Comparison of ENCODE assay signal across 10 mouse cellular contexts in the genomic region with DNA sequence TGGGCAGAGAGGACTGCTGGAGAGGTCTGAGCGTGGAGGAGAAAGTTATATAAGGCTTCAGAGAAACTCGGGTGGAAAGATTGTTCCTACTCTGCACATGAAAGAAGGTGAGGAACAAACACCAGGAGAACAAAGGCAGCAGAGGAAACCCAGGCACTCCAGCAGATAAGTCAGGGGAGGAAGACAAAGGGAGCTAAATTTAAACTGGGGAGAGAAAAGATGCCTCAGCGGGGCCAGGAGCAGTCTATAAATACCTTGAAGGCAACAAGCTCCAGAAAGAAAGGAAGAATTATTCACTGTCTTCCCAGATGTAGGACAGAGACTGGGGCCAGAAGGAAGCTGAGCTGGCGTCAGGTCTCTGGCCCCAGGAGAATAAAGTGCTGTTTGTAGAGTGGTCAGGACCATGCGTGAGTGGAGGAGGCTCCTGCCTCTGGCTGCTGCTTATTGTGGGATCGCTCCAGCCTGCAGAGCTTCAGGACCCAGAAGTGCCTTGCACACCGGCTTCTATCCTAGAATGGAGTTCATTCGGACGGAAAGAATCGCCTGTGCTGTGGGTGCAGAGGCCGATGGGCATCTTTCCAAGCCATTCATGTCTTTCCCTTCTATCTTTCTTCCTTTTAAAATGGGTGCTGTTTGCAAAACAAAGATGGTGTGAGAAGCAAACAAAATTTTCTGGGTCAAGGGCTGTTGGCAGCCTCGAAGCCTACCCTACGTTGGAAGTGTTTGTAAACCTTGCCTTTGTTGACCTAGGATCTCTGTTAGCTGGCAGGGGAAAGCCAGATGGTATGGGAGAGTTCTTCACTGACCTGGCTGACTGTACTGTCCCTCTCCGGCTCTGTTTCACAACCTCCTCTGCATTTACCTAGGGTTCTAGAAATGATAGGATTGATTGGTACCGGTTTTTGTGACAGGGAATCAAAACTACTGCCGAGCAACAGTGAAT. TPM values are rescaled to one million over a fixed set of nuclear protein-coding genes. Genes with fewer than 3 reads are reported as not detected.
A peak's percentile ranks its signal among the peaks of the same experiment; 100 is the strongest.
DNase-seq lines count a peak whose midpoint lies in the region; ATAC-seq and TF ChIP-seq lines count a peak whose summit lies in the region.
"Had no signal": no experiment of that assay in that cellular context is flagged by ENCODE, and none has a peak within 500 bp of the region (broad histone marks: within the 10 kb centered on the region; RNA-seq: fewer than 3 reads in every experiment).

No protein-coding gene starts in this region.

- no peak overlapping the region for H3K4me3 ChIP-seq in forebrain, postnatal 0 days (ENCODE audit: low read depth, low read length)
- H3K4me3 ChIP-seq in forebrain, embryonic 16.5 days (replicated peaks; ENCODE audit: low read length): no peak overlapping the region
- peak overlapping the region; percentile 15; the same call in 1 of the 2 replicates for H3K4me3 ChIP-seq in heart, embryonic 15.5 days
- peak overlapping the region; percentile 14 for H3K4me3 ChIP-seq in left cerebral cortex, adult 2 months
- H3K4me3 ChIP-seq: embryonic facial prominence, embryonic 12.5 days; liver, embryonic 13.5 days had no signal

- no peak for TF ChIP-seq CTCF in forebrain, postnatal 0 days (IDR thresholded peaks at IDR 0.05; ENCODE audit: low read depth)
- no peak for TF ChIP-seq CTCF in left cerebral cortex, adult 2 months (IDR thresholded peaks at IDR 0.05)

- no peaks in the 10 kb centered on the region for H3K9me3 ChIP-seq in forebrain, postnatal 0 days (ENCODE audit: low read length)
- H3K9me3 ChIP-seq in forebrain, embryonic 16.5 days (ENCODE audit: control insufficient read depth, low read length): no peaks in the 10 kb centered on the region
- no peaks in the 10 kb centered on the region for H3K9me3 ChIP-seq in heart, embryonic 15.5 days (replicated peaks)
- H3K9me3 ChIP-seq: embryonic facial prominence, embryonic 12.5 days; liver, embryonic 13.5 days had no signal

- H3K9ac ChIP-seq in forebrain, postnatal 0 days: no peak overlapping the region
- no peak overlapping the region for H3K9ac ChIP-seq in forebrain, embryonic 16.5 days (replicated peaks; ENCODE audit: low read depth, low read length)
- H3K9ac ChIP-seq in heart, embryonic 15.5 days: no peak overlapping the region
- H3K9ac ChIP-seq: embryonic facial prominence, embryonic 12.5 days; liver, embryonic 13.5 days had no signal

- no peaks in the 10 kb centered on the region for H3K27me3 ChIP-seq in forebrain, postnatal 0 days (ENCODE audit: insufficient read depth, low read length)
- H3K27me3 ChIP-seq in forebrain, embryonic 16.5 days (replicated peaks; ENCODE audit: control insufficient read depth, insufficient read depth, low read length): no peaks in the 10 kb centered on the region
- H3K27me3 ChIP-seq in heart, embryonic 15.5 days: no peaks in the 10 kb centered on the region
- H3K27me3 ChIP-seq: embryonic facial prominence, embryonic 12.5 days; liver, embryonic 13.5 days had no signal

- intact Hi-C loops in left cerebral cortex, adult 2 months (cut with DNase I): loop anchor here (2.0 kb wide), 1 partner anchor 32 kb away; no protein-coding TSS in a partner anchor

- DNase-seq in forebrain, postnatal 0 days: no peak
- DNase-seq in adrenal gland, postnatal 36 days: peak; percentile 25 to 28
- DNase-seq in left cerebral cortex, adult 2 months (ENCODE audit: extremely low spot score in 1 of 2, low spot score in 2 of 2): peak in 1 of 2 experiments; percentile 27
- no peak for DNase-seq in thymus, postnatal 0 days (ENCODE audit: low spot score)
- no peak for DNase-seq in cerebellum, adult 9-10 months
- no peak for DNase-seq in thymus, postnatal 10 days (ENCODE audit: low spot score in 2 of 2)
- DNase-seq: liver, embryonic 13.5 days had no signal

- no peaks in the 10 kb centered on the region for H3K4me1 ChIP-seq in forebrain, postnatal 0 days (ENCODE audit: insufficient read depth)
- peaks cover 6% of the 10 kb centered on the region; the same call in 1 of the 2 replicates for H3K4me1 ChIP-seq in forebrain, embryonic 16.5 days (replicated peaks; ENCODE audit: control insufficient read depth, insufficient read depth, low read length)
- H3K4me1 ChIP-seq in heart, embryonic 15.5 days (replicated peaks): peaks cover 19% of the 10 kb centered on the region
- H3K4me1 ChIP-seq: embryonic facial prominence, embryonic 12.5 days; liver, embryonic 13.5 days had no signal

- no peak overlapping the region; the same call in 1 of the 2 replicates for H3K4me2 ChIP-seq in forebrain, postnatal 0 days (ENCODE audit: low read depth)
- H3K4me2 ChIP-seq in forebrain, embryonic 16.5 days (ENCODE audit: low read length): no peak overlapping the region
- H3K4me2 ChIP-seq in heart, embryonic 15.5 days: peak overlapping the region; percentile 52
- H3K4me2 ChIP-seq: embryonic facial prominence, embryonic 12.5 days; liver, embryonic 13.5 days had no signal

- ATAC-seq in forebrain, postnatal 0 days: peak; percentile 44; the same call in 1 of the 2 replicates
- no peak for ATAC-seq in forebrain, embryonic 16.5 days
- 0 out of 2 replicates have a peak, but pooled peaks have one; percentile 64 for ATAC-seq in heart, embryonic 15.5 days (replicated peaks; ENCODE audit: insufficient number of reproducible peaks, insufficient read depth, low FRiP score, low read depth)

- H3K27ac ChIP-seq in forebrain, postnatal 0 days (ENCODE audit: low read depth, low read length): no peak overlapping the region
- H3K27ac ChIP-seq in forebrain, embryonic 16.5 days (ENCODE audit: low read length): no peak overlapping the region
- peak overlapping the region; percentile 52 for H3K27ac ChIP-seq in heart, embryonic 15.5 days
- peak overlapping the region; percentile 80 for H3K27ac ChIP-seq in left cerebral cortex, adult 2 months
- H3K27ac ChIP-seq: embryonic facial prominence, embryonic 12.5 days; liver, embryonic 13.5 days had no signal

- H3K36me3 ChIP-seq in forebrain, postnatal 0 days (ENCODE audit: insufficient read depth): no peaks in the 10 kb centered on the region
- H3K36me3 ChIP-seq in forebrain, embryonic 16.5 days (ENCODE audit: control insufficient read depth, insufficient read depth): no peaks in the 10 kb centered on the region
- H3K36me3 ChIP-seq in heart, embryonic 15.5 days: no peaks in the 10 kb centered on the region
- H3K36me3 ChIP-seq: embryonic facial prominence, embryonic 12.5 days; liver, embryonic 13.5 days had no signal

- 26% methylated on average over 16 of the region's 16 CpGs for WGBS in forebrain, postnatal 0 days
- WGBS in forebrain, embryonic 16.5 days: 33% methylated on average over 16 of the region's 16 CpGs
- WGBS in heart, embryonic 15.5 days: 32% methylated on average over 16 of the region's 16 CpGs

RNA-seq across cellular contexts. Expression of gene Lrrc55, which starts 55.6 kb away (rescaled TPM):
- total RNA-seq in forebrain, postnatal 0 days (2014; rRNA removed): 31.5 and 36.7 TPM in 2 replicates
- polyA plus RNA-seq in forebrain, postnatal 0 days (2015; fragmentation: Nextera tagmentation; extraction: Ambion mirVana): 11.2 and 14.6 TPM in 2 replicates
- polyA plus RNA-seq in forebrain, embryonic 16.5 days (2015; fragmentation: Nextera tagmentation; extraction: Ambion mirVana): 12.3 and 14.9 TPM in 2 replicates
- 10 to 100 TPM; 13.8 to 24.4 TPM for total RNA-seq in adrenal gland, postnatal 36 days (2021)
- 0.37 and 0.48 TPM in 2 replicates for polyA plus RNA-seq in heart, embryonic 15.5 days (2015; fragmentation: Nextera tagmentation; extraction: Ambion mirVana)
- total RNA-seq in left cerebral cortex, adult 2 months (2021): 10 to 100 TPM; 32.8 to 36.5 TPM
- polyA plus RNA-seq in thymus, postnatal 0 days (2015; fragmentation: Nextera tagmentation; extraction: Ambion mirVana): 0.13 and 0.17 TPM in 2 replicates

Comparison
In these comparisons a context has a peak if more than half of its experiments do, and no peak if none do; other contexts are left out.
1. DNase-seq: peak in adrenal gland, postnatal 36 days (2 of 2); none in forebrain, postnatal 0 days (single experiment), thymus, postnatal 0 days (single experiment), cerebellum, adult 9-10 months (single experiment) and thymus, postnatal 10 days (0 of 2).
2. H3K27ac ChIP-seq: peak in heart, embryonic 15.5 days (single experiment) and left cerebral cortex, adult 2 months (single experiment); none in forebrain, postnatal 0 days (single experiment) and forebrain, embryonic 16.5 days (single experiment).
3. H3K4me3 ChIP-seq: peak in heart, embryonic 15.5 days (single experiment) and left cerebral cortex, adult 2 months (single experiment); none in forebrain, postnatal 0 days (single experiment) and forebrain, embryonic 16.5 days (single experiment).